Mouse (Mus musculus) adipose tissue, adult 10 weeks (tissue): ENCODE measurements around the gene Slc35f2. TPM values are rescaled to one million over a fixed set of nuclear protein-coding genes. Genes with fewer than 3 reads are reported as not detected.

ENCODE experiments used
- polyA plus RNA-seq: library from polyadenylated mRNA; stranded (reverse); fragments of 350-450 nt; fragmentation: Illumina TruSeq; extraction: RNeasy Lipid Tissue Mini Kit (QIAGEN cat#74804); gene quantifications from one replicate; pipeline ENCODE4 v1.2.3, GENCODE M21; 2014; ENCODE audit warnings: low read depth, low replicate concordance

Slc35f2 gene
- 103 TPM for polyA plus RNA-seq

GRCm38 (mm10) chr9:53771344-53772021, at the start of gene Slc35f2:
Gene Slc35f2, plus strand, starts transcription at chr9:53771538.

GRCm38 (mm10) chr9:53849864-53850263, 78.5 kb downstream of the Slc35f2 start, which contains the start of gene Sln:
Gene Sln, plus strand, starts transcription at chr9:53850164.

Other genes starting within 250 kb of the Slc35f2 start
- 9.2 TPM for gene Atm, start 234.8 kb upstream of the Slc35f2 start, polyA plus RNA-seq
- gene Npat, start 234.5 kb upstream of the Slc35f2 start, polyA plus RNA-seq: 6.0 TPM
- gene Acat1, start 161.2 kb upstream of the Slc35f2 start, polyA plus RNA-seq: 88.2 TPM
- 11.3 TPM for gene Cul5, start 101.5 kb upstream of the Slc35f2 start, polyA plus RNA-seq
- 0.29 TPM for gene Rab39, start 65.3 kb upstream of the Slc35f2 start, polyA plus RNA-seq
- gene Sln, start 78.6 kb downstream of the Slc35f2 start, polyA plus RNA-seq: 0.31 TPM
- gene Elmod1, start 203.8 kb downstream of the Slc35f2 start, polyA plus RNA-seq: 3.7 TPM